Mouse (Mus musculus) frontal cortex, postnatal 36 days (tissue): ENCODE measurements at regions not wholly inside any gene's neighbourhood (a gene's known extent, or its start where the extent isn't known, plus 50 kb on each side); places are given as distances from the start of the nearest gene placed in this dataset.

ENCODE experiments used
- DNase-seq, 2 experiments: peaks; one replicate each; pipeline ENCODE4 v3.0.0; 2022; ENCODE audit warnings: low spot score in 2 of 2

DNA sequence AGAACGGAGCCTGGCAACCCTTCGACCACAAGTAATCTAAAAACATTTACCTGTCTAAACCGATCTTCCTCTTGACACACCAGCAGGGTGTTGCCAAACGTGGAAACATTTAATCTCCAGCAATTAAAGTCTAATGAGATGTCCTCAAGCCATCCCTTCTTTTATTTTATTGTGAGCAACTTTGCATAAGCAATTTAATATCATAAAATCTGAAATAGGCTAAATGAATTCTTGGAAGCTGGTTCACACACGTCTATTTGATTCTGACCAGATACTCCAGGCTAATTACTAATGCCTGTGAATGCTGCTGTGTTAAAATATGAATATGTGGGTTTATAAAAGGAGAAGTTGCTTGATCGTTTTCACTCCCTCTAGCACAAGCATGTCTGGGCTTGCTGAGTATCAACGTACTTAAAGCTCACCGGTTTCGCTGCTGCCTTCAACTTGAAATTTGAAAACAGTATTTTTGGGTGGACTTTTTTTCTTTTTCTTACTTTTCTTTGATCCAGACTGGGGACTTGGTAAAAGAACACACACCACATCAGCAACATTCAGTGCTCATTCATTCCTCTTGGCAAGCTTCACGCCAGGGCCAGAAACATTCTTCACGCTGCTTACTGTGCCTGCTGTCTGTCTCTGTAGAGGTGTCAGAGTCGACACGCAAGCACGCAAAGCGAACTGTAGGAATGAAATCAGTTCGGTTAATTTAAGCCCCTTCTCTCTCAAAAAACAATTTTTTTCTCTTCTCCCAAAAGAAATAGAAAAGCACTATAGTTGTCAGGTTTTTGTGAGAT is 194.4 kb downstream of the Npr3 start:
- peak in 1 of 2 experiments; percentile 26 for DNase-seq

DNA sequence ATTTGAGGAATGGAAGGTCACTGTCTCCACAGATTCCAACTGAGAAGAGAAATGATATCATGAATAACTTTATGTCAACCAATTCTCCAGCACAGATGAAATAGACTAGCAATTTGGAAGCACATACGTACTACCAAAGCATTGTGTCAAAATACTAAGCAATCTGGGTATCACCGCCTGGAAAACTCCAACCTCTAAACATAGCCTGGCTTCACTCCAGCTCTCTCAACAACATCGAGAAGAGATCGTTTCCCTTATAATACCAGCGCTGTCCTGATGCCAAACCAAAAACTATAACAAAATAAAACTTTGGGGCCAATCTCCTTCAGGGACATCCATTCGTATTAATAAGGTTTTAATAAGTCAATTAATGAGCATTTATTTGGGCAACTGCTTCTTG is 205.8 kb downstream of the Npr3 start:
- peak in 1 of 2 experiments; percentile 14 for DNase-seq

DNA sequence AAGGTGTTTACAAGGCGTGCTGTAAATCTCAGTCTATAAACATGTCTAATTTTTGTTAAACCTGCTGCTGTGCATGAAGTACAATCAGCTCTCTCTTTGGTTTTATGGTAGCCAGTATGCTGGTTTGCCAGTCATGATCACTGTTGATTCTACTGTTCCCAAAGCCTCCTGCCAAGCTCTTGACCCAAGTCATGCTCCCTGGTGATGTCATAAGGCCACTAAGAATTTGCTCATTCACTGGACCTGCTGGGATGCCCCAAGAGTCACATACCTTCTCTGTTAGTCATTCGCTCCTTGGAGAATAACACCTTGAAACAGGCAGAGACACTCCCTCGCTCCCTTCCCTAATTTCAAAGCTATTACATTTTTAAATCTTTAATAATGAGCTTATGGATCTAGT is 207.2 kb downstream of the Npr3 start:
- no peak for DNase-seq

DNA sequence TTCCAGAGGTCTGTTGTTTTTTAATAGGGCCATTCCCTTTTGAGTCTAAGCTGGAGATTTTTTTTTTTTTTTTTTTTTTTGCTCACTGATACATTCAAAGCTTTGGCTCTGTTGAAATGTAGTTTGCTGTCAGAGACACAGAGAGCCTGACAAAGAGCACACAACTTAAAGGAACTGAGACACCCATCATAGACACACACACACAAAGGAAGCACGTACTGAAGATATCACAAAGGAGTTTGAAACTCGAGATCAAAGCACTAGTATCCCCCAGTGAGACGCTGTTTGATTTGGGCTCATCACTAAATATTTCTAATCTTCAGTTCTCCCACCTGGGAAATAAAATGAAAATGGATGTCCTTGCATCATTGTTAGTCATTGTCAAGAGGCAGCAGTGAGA is 210.0 kb downstream of the Npr3 start:
- no peak for DNase-seq

GRCm38 (mm10) chr15:11693772-11694270 is 213.3 kb downstream of the Npr3 start:
- no peak for DNase-seq

DNA sequence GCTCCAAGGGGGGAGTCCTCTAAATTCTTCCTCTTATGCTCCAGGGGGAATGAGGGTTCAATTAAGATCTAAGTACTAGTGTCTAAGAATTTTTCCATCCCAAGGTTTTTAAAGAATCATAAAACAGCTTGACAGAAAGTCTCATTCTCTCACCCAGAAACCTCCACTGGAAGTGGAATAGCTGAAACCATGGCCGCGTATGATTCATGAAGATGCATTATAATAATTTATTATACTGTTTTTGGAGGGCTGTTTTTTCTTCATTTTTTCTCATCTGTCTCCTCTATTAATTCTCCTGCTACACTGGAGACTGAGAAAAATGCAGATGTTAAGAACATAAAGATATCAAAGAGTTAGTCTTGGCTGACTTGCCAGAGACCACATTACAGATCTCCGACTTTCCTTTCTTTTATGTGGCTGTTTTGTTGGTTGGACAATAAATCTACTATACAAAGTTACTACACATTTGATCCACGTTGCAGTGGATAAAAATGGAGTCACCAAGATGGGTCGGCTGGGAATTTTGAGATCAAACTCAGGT is 242.2 kb downstream of the Npr3 start:
- DNase-seq, result no peak

- no peak for DNase-seq
These were observed 251.9 kb downstream of the Npr3 start for GRCm38 (mm10) chr15:11655168-11655567.

GRCm38 (mm10) chr15:11646241-11646640 is 246.8 kb upstream of the Tars start:
- DNase-seq, result no peak

DNA sequence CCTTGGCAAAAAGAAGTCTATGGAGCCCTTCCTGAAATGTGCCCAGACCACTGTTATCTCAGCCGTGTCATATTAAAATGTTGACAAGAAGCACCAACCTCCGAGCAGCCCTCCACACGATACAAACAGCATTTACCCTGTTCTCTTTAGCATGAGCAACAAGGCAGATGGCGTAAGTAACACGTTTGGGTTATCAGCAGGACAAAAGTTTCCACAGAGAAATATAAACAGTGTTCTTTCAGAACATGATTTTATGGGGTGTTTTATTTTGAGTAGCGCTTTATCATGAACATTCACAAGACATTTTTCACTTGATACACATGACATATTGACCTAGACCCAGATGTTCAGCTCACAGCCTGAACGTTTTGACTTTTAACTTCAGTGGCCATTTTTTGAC is 245.3 kb upstream of the Tars start:
- no peak for DNase-seq

DNA sequence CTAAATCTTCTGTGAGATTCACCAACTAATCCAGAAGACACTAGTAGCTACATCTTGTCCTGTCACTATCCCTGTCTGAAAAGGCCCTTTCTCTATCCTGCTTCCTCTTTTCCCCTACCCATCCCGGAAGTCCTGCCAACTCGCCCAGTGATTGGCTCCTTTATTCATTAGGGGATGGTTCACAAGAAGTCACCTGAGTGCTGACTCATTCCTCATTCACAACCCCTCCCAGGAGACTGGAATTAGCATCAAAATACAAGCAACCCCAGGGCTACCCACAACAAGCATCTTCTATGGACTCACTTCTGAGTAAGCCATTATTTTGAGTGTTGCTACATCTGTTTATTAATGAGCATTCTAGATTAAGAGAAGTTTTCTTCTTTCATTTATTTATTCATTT is 231.2 kb upstream of the Tars start:
- no peak for DNase-seq

DNA sequence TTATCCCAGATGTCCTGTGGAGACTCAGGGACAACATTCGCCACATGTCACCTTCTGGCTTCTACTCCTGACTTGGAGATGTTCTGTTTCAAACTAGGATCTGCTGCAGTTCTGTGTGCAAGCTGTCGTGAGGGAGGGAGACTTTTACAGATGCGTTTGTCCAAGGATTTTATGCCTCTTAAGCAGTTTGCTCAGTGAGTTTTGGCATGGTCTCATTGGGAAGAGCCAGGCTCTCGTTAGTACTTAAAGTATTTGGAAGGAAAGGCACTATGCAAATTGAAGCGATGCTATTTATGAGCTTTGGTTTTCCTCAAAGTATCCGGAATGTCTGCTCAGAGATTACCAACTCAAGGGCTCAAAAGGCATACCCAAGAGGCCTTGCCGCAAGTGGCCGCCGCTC is 227.0 kb upstream of the Tars start:
- DNase-seq, result peak in 1 of 2 experiments; percentile 12

- DNase-seq, result no peak
These were observed 213.0 kb upstream of the Tars start for GRCm38 (mm10) chr15:11612416-11612815.

GRCm38 (mm10) chr15:11610043-11610670 is 210.7 kb upstream of the Tars start:
- no peak for DNase-seq

DNA sequence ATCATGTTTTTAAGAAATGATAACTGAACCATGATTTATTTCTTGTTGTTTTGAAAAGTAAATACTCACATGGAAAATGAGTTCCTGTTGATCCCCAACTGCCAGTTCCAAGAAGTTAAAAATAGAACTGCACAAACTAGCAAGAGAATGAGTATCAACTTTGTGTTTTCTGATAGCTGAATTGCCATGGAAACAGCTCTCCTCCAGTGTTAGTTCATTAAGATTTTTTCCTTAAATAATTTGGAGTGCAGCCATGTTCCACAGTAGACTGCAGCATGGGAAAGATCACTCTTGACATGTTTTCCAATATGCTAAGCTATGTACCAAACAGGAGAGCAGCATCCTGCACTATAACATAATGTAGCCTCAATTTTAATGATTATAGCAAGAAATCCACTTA is 208.0 kb upstream of the Tars start:
- no peak for DNase-seq

- peak in 1 of 2 experiments; percentile 53 for DNase-seq
These were observed 206.2 kb upstream of the Tars start for GRCm38 (mm10) chr15:11605677-11606076.

DNA sequence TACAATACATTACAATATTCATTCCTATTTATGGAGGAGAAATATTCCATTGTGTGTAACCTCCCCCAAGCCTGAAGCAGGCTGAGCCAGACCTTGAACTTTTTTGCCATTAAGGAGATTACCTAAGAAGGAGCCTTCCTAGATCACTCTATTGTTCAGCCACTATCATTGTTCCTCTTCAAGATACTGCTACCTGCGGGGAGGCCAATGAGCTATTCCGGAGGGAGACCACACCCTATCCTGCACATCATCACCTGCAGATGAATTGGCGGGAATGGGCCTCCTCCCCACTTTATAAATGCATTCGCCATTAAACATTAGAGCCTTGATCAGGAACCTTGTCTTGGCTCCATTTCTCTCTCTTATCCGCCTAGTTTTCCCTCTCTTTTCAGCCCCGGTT is 197.6 kb upstream of the Tars start:
- no peak for DNase-seq

GRCm38 (mm10) chr15:11590542-11591116 is 191.2 kb upstream of the Tars start:
- no peak for DNase-seq

GRCm38 (mm10) chr15:11589795-11590194 is 190.3 kb upstream of the Tars start:
- DNase-seq, result no peak

GRCm38 (mm10) chr15:11586384-11586783 is 186.9 kb upstream of the Tars start:
- no peak for DNase-seq

- no peak for DNase-seq
These were observed 184.7 kb upstream of the Tars start for GRCm38 (mm10) chr15:11584155-11584554.

GRCm38 (mm10) chr15:11578331-11578730 is 178.9 kb upstream of the Tars start:
- peak in 1 of 2 experiments; percentile 22 for DNase-seq

DNA sequence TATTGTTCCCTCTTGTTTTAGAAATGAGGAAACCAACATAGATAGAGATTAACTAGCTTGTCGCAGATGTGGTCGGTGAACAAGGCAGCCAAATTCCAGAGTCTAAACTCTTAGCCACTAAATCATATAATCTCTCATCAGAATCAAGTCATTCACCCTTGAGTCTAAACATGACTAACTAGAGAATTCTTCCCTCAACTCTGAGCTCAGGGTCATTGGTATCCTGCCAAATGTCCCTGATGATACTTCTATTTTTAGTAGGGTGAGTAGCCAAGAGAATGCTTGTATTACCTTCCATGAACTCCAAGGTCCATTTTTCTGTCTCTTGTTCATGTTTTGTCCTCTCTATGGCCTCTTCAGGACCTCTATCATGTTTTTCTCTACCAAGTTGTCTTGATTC is 174.9 kb upstream of the Tars start:
- DNase-seq, result no peak

DNA sequence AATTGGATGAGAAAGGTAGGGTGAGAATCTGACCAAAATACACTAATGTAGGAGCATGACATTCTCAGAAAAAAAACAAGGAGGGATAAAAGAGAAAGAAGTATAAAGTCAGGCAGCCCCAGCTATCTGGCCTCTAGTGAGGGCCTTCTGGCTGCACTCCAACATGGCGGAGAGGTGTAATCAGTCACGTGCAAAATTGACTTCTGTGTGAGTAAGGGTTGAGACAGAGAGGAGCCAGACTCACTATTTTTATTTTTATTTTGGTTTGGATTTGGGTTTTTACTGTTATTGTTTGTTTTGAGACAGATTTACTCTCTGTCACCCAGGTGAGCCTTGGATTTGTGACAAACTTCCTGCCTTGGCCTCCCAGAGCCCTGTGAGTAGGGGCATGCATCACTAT is 174.0 kb upstream of the Tars start:
- no peak for DNase-seq
